Mouse (Mus musculus) heart, embryonic 16.5 days (tissue): Measurements from ENCODE around the gene Ube2e1. TPM values are rescaled to one million over a fixed set of nuclear protein-coding genes. Genes with fewer than 3 reads are reported as not detected.

Experiments used
- polyA plus RNA-seq: library from polyadenylated mRNA; unstranded; fragments of >200 nt; fragmentation: Nextera tagmentation; extraction: Ambion mirVana; gene quantifications from 2 replicates; pipeline ENCODE4 v1.2.1, GENCODE M21; 2015

Gene Ube2e1
- polyA plus RNA-seq, 1 experiment from 2014 or later = 70.2 TPM

Other genes starting within 250 kb of the Ube2e1 start
- 11.8 and 12.3 TPM in 2 replicates for gene Nr1d2, start 92.7 kb downstream of the Ube2e1 start, polyA plus RNA-seq
- gene Nkiras1, start 60.7 kb downstream of the Ube2e1 start, polyA plus RNA-seq = 25.3 TPM in 2 replicates
- 203 and 235 TPM in 2 replicates for gene Rpl15, start 60.5 kb downstream of the Ube2e1 start, polyA plus RNA-seq